Mouse (Mus musculus) frontal cortex, adult 2 months (tissue): Measurements from ENCODE around the gene Pabpn1l. TPM values are rescaled to one million over a fixed set of nuclear protein-coding genes. Genes with fewer than 3 reads are reported as not detected.

Experiments
- DNase-seq, 2 experiments: peaks; one replicate each; pipeline ENCODE4 v3.0.0; 2022; ENCODE audit warnings: low spot score in 1 of 2; ENCODE audit errors: extremely low spot score in 1 of 2
- polyA plus RNA-seq: library from polyadenylated mRNA; depleted of rRNA; stranded (reverse); fragments of >200 nt; gene quantifications from 2 replicates; pipeline ENCODE4 v1.2.3, GENCODE M21; 2012

Pabpn1l gene
- polyA plus RNA-seq, 1 experiment: not detected

DNA sequence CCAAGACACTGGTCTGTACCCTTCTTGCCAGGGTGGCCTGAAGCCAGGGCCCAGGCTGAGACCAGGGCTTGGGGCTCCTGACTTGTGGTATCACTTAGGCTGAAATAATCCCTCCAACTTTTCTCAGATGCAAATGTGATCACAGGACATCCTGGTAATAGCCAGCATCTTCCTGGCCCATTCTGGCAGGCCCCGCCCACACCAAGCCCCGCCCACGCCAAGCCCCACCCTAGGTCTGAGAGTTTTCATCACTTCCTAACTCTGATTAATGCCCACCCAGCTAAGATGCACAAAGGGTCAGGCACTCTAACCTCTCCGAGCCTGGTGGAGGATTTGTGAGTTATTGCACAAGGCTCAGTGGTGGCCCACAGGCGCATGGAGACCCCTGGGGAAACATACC lies 2.1 kb downstream of the Pabpn1l start:
- DNase-seq: no peak

DNA sequence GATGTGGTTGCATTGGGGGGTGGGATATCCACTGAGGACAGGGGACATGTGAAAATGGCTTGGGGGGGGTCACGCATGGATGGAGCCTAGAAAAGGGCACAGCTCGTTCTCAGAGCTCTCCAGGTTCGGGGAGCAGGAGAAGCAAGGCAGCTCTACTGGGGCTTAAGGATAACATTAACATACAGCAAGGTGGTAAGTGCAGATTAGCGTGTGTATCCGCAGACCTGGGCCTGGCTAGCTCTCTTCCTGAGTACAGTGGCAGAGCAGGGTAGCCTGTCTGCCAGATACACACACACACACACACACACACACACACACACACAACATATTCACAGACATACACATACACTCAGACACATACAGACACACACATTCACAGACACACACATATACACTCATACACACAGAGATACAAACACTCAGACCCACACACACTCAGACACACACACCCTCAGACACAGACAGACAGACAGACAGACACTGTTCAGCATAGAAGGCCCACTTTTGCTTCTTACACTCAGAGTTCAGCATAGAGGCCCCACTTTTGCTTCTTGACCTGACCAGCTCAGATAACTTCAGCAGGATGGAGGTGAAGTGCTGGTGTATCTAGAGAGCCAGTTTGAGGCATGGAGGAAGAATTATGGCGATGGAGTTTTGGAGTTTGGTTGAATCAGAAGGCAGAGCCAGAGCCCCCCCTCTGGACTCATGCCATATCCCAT lies 3.7 kb downstream of the Pabpn1l start:
- no peak for DNase-seq

DNA sequence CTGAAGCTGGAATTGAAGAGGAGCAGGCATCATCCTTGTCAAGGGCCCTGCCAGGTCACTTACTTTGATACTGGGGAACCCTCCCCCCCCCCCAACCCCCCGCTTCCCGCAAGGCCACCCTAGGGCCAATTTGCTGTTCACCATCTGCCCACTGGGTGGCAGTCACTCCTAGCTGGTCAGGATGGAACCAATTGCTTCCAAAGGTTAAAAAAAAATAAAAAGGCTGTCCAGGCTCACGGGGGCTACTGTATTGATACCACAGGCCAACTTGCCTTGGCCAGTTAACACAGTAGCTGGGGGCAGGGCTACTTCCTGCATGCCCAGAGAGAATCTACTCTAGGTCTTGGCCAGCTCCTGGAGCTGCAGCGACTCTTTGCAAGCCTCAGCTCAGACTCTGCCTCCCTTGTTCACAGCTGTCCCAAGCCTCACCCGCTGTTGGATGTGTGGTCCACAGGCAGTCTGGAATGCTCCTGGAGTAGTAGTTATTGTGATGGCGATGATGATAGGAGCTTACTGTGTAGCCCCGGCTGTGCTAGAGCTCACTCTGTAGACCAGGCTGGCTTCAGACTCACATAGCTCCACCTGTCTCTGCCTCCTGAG lies 4.5 kb downstream of the Pabpn1l start:
- peak in 1 of 2 experiments; percentile 89 for DNase-seq

DNA sequence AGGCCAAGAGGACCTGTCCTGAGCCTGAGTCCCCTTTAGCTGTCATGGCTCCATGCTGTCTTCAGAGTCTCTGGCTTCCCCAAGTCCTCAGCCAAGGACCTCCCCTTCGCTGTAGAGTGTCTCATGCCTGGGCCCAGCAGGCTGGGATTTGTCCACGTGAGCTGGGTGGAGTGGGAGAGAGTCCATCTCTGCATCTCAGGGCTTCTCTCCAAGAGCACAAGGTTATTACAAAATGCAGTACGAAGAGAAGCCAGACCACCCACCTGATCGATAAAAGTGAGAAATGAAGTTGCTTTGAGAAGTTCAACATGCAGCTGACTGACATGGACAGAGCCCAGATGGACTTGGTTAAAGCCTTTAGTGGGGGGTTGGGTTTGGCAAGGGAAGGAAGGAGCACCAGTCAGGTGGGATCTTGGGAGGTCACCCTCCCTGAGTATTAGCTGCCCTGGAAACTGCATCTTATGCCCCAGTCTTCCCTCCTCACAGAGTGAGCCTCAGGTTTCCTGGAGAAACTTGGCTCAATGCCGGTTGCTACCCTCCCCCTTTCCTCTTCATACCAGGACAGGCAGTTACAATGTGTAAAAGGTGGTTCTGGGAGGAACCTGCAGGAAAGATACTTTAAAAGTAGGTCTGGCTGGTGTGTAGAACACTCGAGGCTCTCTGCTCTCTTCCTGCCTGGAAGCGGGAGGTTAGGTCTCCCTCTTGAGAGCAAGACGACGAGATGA lies 6.2 kb downstream of the Pabpn1l start:
- no peak for DNase-seq

DNA sequence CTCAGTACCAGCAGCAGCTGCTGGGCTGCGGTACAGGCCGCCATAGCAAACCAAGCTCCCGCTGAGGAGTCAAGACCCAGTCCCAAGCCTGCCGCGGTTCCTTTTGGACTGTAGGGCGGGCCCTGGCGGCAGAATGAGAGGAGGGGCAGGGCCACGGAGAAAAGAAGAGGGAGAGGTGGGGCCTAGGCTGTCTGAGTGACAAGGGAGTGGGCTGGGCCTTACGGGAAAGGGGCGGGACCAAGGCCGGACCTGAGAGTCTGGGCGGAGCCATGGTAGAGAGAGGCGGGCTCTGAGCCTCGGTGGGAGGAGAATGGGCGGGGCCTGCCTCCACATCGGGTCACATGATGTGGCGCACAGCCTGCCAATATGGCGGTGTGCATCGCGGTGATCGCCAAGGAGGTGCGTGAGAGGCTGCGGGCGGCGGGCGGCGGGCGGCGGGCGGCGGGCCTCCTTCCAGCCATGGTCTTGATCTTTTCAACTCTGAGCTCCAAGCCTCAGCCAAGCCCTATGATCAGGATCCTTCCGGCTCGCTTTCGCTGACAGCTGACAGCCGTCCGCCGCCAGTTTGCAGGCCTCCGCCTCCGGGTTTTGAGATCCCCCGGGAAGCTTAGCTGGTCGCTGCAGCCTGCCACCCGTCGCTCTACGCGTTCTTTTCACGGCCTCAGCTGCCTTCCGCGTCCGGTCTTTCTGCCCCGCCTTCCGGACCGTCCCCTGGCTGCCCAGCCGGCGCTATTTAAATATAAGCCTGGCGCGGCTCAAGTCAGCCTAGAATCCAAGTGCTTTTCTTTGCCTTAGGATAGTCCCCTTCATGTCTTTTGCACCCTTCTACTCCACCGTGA lies 11.0 kb downstream of the Pabpn1l start, which contains the start of the genes Galns and Trappc2l:
Galns (minus strand) TSS at position 169 of the 839 bp plus-strand sequence.
Trappc2l (plus strand) TSS at position 346 of the 839 bp plus-strand sequence.
- DNase-seq: peak; percentile 94 to 95

DNA sequence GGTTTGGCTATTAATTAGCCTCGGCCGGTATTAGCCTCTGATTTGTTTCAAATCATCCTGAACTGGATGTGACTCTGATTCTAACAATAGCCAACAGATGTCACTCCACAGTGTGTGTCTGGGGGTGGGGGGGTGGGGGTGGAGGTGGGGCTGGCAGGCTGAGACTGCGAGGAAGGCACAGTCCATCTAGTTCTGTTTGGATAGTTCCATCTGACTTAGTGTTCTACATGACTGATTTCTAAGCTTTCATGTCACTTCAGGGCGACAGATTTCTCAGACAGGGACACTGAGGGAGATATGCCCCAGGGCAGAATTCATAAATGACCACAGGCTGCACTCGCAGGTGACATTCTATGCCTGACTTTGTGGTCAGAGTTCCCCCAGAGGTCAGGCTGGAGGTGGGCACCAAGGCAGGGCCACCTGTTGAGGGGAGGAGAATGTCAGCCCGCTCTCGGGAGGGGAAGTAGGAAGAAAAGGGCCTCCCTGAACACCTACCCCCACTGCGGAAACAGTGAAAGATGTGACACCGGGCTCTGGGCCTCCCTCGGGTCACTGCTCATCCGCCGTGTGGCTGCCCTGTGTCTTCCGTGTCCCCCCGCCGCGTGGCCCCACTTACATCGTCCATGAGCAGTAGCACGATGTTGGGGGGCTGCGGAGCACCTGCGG lies 11.8 kb downstream of the Pabpn1l start:
- DNase-seq: peak; percentile 14 to 29

DNA sequence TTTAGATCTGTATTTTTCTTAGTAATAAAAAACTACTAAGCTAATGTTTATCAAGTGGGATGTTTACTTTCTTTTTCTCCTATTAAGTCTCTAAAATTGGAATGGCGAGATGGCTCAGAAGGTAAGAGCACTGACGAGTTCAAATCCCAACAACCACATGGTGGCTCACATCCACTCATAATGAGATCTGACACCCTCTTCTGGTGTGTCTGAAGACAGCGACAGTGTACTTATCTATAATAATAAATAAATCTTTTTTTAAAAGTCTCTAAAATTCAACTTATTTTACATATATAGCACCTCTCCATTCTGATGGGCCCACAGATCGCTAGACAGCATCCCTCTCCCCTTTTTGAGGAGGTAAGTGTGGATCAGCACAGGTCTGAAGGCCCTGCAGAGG lies 12.3 kb downstream of the Pabpn1l start:
- DNase-seq: no peak

DNA sequence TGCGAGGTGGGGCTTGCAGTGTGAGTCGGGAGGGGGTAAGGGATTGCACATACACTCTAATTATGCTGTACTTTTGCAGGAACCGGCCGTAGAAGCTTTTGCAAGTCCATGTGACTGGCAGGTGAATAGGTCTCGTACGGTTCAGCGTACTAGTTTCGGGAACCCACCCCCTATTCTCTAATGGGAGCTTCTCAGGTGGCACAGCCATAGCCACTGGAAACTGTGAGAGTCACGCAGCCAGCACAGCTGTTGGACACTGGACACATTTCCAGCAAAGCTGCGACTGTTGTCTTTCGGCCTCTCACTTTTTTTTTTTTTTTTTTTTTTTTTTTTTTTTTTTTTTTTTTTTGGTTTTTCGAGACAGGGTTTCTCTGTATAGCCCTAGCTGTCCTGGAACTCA lies 15.7 kb downstream of the Pabpn1l start:
- DNase-seq: no peak

DNA sequence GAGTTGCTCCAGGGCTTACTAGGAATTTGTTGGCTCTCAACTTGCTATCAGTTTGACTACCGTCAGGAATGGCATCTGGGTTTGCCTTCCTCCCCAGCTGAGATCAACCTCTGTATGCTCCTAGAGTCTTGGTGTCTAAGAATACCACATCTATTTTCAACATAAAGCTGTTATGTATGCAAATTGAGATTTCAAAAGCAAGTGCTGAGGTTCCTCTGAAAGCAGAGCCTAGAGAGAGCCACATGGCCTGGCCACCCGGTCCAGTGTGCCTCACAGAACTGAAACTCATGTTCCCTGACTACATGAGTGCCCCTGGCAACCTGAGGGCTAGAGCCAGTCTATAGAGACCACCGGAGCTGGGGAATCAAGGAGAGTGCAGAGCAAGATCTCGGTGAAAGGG lies 17.2 kb downstream of the Pabpn1l start:
- peak in 1 of 2 experiments; percentile 34 for DNase-seq

DNA sequence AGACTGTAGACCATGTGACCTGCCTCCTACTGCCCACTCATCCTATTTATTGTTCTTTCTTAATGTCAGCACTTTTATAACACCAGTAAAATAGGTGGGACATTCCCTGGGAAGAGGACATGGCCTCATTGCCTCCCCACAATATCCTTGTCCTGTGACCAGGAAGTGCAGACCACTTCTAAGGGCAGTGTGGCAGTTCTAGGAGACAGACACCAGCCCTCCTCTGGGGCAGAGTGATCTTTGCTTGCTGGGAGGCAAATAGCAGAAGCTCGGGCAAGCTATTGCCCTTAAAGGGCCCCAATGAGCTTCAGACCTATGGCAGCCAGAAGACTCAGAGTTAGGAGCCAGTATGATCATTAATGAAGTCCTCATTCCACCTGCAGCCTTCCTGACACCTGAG lies 17.9 kb downstream of the Pabpn1l start:
- DNase-seq: no peak

DNA sequence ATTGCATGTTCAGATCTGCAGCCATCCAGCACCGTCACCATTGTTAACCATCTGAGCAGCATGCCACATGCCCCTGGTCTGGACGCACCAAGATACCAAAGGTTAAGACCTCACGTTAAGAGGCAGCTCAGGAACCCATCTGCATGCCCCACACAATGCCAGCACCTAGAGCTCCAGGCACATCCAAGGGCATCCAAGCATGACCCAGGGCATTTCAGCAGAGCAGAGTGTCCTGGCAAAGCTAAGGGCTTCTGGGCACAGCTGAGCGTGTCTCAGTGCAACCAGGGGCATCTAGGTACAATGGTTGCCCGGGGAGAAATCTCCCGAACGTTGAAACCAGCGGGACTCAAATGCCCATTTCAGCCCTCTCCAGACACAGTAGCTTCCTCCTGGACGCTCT lies 21.9 kb downstream of the Pabpn1l start:
- no peak for DNase-seq

DNA sequence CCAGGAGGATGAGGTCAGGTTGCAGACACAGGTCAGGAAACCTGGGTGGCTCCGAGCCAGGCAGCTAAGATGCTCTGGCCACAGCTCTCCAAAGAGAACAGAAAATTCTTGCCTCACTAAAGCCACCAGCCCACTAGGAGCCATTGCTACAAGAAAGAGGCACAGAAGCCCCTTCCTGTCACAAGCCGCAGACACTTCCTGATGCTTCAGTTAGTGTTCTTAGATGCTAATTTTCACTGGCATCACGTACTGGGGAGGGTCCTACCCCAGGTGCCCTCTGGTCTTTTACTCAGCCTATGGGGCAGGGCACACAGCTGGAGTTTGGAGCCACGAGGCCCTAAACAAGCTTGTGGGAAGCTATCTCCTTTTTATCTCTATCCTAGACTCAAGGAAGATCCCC lies 26.5 kb downstream of the Pabpn1l start:
- DNase-seq: no peak

DNA sequence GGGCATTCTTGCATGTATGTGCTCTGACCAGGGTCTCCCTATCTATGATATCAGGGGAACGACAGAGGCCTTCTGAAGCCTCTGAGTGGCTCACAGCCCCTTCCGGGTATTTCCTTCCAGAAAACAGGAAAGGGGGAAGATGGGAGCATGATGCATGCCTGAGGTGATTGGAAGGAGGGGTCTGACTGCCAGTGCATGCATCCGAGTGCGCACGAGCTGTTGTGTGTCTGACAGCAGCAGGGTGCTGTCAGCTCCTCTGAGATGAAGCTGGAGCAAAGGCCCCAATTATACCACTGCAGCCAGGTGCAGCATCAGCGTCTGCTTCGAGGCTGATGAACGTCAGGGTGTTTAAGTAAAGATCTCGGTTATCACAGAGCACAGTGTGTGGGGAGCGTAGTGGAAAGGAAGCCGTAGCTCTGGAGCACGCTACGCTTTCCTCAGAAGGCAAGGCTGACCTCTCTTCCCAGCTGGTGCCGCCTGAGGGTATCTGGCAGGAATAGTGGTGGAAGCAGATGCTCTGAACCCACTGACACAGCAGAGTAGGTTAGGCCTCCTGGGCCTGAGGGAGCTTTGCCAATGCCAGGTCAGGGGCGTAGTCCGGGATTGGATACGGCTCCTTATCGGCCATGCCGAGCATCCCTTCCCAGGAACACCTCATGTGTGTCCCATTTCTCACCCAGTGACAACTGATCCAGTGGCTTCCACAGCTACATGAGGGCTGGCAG lies 28.6 kb downstream of the Pabpn1l start:
- no peak for DNase-seq

DNA sequence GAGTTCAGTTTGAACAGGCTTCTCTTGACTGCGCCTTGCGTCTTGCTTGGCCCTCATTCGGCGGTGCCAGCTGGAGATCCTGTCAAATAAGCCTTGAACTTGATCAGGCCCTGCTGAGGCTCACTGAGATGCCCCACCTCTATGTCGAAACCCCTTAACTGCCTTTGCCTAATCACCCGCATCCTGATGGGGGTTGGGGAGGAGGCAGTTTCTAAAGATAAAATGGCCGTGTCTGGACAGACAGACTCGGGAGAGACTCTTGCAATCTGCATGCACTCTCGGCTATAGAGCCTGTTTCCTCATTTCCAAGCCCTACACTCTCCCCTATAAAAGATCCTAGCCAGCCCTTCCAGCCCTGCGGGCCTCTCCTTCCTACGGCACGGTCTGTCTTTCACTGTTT lies 29.3 kb downstream of the Pabpn1l start:
- DNase-seq: no peak

DNA sequence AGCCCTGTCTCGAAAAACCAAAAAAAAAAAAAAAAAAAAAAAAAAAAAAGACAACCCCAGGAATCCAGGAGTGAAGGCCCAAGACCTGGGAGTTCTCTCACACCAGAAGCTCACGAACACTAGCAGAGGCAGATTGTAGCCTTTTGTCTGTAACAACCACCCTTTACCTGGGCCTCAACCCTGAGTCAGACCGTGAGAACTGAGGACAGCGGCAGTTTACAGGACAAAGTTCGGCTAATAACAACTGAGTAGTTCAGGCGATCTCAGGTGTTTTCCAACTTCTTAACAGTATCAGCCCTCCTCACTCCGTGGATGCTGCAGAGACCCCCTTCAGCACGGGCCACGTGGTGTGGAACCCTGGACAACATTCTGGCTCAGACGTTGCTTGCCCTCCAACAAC lies 35.8 kb downstream of the Pabpn1l start:
- no peak for DNase-seq

DNA sequence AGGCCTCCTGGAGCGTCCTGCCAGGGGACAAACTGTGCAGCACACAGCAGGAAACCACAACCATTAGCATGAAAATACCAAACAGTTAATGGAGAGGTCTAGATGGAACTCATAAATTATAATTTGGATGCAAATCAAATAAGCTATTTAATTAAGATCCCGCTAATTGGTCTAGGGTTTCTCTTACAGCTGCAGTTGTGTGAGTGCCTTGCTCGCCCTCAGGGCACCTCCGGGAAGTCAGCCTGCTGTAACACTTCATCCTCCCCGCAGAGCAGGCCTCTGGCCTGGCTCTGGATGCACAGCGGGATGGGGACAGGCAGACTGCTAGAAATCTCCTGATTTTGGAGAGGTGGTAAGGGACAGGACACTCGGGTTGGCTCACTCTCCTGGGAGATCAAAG lies 36.4 kb downstream of the Pabpn1l start:
- no peak for DNase-seq

DNA sequence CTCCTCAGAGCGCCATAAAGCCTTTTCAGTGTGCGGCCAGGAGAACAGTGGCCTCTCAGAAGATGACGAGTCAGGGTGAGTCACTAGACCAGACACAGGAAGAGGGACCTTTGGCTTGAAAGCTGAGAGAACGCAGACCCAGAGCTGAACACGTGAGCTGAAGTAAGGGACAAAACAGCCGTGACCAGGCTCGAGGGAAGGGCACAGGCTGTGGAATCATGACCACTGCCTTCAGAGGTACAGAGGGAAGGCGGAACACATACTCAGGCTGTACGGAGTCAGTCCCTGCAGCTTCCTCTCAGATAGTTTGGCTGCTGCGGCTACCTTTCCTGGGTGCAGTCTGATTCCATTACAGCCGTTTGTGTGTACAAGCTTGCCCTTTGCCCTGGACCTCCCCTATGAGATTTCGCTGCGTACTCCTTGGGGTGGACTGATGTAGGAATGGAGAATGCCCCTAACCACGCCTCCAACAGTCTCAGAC lies 37.1 kb downstream of the Pabpn1l start:
- no peak for DNase-seq

DNA sequence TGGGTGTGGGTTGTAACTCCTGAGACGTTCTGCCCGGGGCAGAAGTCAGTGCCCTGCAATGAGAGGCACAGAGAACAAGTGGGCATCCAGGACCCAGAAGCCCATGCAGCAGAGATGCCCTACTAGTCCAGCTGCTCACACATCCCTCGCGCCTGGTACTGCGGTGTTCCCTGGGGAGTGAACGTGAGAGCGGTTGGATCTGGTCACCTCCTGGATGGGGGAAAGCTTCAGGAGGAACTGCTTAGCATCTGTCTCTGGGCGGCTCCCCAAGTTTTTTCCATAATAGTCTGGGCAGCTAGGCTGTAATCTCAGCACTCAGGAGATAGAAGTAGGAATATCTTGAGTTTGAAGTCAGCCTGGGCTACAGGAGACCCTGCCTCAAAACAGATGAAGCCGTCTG lies 37.6 kb downstream of the Pabpn1l start:
- no peak for DNase-seq

DNA sequence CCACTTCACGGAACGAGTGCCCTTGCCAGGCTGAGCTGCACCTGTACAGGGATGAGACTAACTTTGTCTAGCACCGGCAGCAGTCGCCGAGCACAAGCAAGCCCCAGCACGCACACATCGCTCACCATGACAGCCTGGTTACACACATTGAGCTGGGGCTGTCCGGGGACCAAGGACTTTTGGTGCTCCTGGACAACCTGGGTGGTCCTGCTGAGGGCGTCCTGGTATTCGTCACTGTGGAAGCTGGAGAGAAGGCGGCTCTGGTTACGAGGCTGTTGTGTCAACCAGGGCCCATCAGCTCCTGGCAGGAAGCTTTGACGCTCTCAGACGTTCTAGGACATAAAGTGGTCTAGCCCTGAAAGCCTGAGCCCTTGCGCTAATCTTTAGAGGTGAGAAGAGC lies 41.6 kb downstream of the Pabpn1l start:
- DNase-seq: no peak
